ENCODE assay signal across 27 mouse cellular contexts in the genomic region with DNA sequence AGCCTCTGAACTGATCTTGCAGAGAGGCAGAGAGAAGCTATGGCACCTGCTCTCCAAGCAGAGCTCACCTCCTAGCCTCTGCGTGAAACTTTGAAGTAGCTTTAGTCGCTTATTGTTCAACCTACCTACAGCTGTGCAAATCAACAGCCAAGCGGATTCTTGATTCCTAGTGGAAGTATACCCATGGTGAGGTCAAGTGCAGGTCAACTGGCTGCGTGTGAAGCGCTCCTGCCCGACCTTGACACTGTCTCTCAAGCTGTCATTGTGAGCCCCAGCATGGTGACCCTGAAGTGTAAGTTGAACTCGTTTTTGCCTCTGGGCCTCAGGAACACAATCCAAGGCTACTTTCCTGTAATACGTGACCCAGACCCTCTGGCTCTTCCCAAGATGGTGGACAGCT.
"Had no signal": no experiment of that assay in that cellular context is flagged by ENCODE, and none has a peak within 500 bp of the region (broad histone marks: within the 10 kb centered on the region; RNA-seq: fewer than 3 reads in every experiment).

No protein-coding gene starts in this region.

- H3K27ac ChIP-seq: gastrocnemius, adult 2 months; hindbrain, embryonic 13.5 days; hindbrain, embryonic 15.5 days; intestine, embryonic 15.5 days; kidney, postnatal 0 days; left cerebral cortex, adult 2 months; limb, embryonic 10.5 days; limb, embryonic 12.5 days; liver, embryonic 13.5 days; liver, embryonic 15.5 days had no signal

- ATAC-seq: inflammation-experienced regulatory T-cells, adult 6 months; intestine, embryonic 15.5 days; intestine, postnatal 0 days; liver, postnatal 0 days had no signal

- H3K4me3 ChIP-seq: gastrocnemius, adult 2 months; hindbrain, embryonic 13.5 days; hindbrain, embryonic 15.5 days; intestine, embryonic 15.5 days; left cerebral cortex, adult 2 months; limb, embryonic 10.5 days; limb, embryonic 12.5 days; liver, embryonic 13.5 days; liver, embryonic 15.5 days had no signal

- H3K27me3 ChIP-seq: hindbrain, embryonic 13.5 days; hindbrain, embryonic 15.5 days; intestine, embryonic 15.5 days; limb, embryonic 12.5 days; liver, embryonic 13.5 days; liver, embryonic 15.5 days had no signal

- H3K9me3 ChIP-seq: hindbrain, embryonic 13.5 days; hindbrain, embryonic 15.5 days; intestine, embryonic 15.5 days; limb, embryonic 10.5 days; limb, embryonic 12.5 days; liver, embryonic 13.5 days; liver, embryonic 15.5 days had no signal

- H3K4me2 ChIP-seq: heart, embryonic 11.5 days; hindbrain, embryonic 13.5 days; hindbrain, embryonic 15.5 days; intestine, embryonic 15.5 days; limb, embryonic 12.5 days; liver, embryonic 11.5 days; liver, embryonic 13.5 days; liver, embryonic 15.5 days had no signal

- H3K9ac ChIP-seq: hindbrain, embryonic 13.5 days; hindbrain, embryonic 15.5 days; intestine, embryonic 15.5 days; limb, embryonic 12.5 days; liver, embryonic 13.5 days; liver, embryonic 15.5 days; liver, postnatal 0 days had no signal

- H3K4me1 ChIP-seq: hindbrain, embryonic 13.5 days; hindbrain, embryonic 15.5 days; intestine, embryonic 15.5 days; limb, embryonic 12.5 days; liver, embryonic 13.5 days; liver, embryonic 15.5 days had no signal

- DNase-seq: gastrocnemius, adult 2 months; gastrocnemius, postnatal 10 days; gastrocnemius, postnatal 25 days; heart, adult 18-20 months; heart, postnatal 10 days; heart, postnatal 4 days; kidney, adult 18-20 months; kidney, adult 8-10 months; kidney, postnatal 14 days; kidney, postnatal 36 days; layer of hippocampus, adult 9-11 months; layer of hippocampus, postnatal 36 days; liver; liver, embryonic 13.5 days; liver, postnatal 0 days had no signal

- H3K36me3 ChIP-seq: hindbrain, embryonic 13.5 days; hindbrain, embryonic 15.5 days; intestine, embryonic 15.5 days; limb, embryonic 10.5 days; limb, embryonic 12.5 days; liver, embryonic 13.5 days; liver, embryonic 15.5 days had no signal
